15 mouse cellular contexts compared by ENCODE assay signal in genomic region chr17:83830616-83831292, GRCm38 (mm10). TPM values are rescaled to one million over a fixed set of nuclear protein-coding genes. Genes with fewer than 3 reads are reported as not detected.
A peak's percentile ranks its signal among the peaks of the same experiment; 100 is the strongest.
DNase-seq lines count a peak whose midpoint lies in the region; ATAC-seq and TF ChIP-seq lines count a peak whose summit lies in the region.
"Had no signal": no experiment of that assay in that cellular context is flagged by ENCODE, and none has a peak within 500 bp of the region (broad histone marks: within the 10 kb centered on the region; RNA-seq: fewer than 3 reads in every experiment).

No protein-coding gene starts in this region.

- TF ChIP-seq POLR2A in liver, adult 2 months (IDR thresholded peaks at IDR 0.05; ENCODE audit: extremely low read depth, insufficient read depth, low read length): no peak

- H3K4me2 ChIP-seq in liver, embryonic 11.5 days: no peak overlapping the region
- H3K4me2 ChIP-seq: heart, embryonic 12.5 days; hindbrain, embryonic 14.5 days; limb, embryonic 12.5 days had no signal

- H3K27ac ChIP-seq in liver, adult 2 months (replicated peaks; ENCODE audit: insufficient read depth, low read depth, low read length): 0 out of 2 replicates have a peak overlapping the region, but pooled peaks have one; percentile 14
- no peak overlapping the region for H3K27ac ChIP-seq in liver, embryonic 11.5 days (ENCODE audit: low read depth, low read length)
- H3K27ac ChIP-seq in gastrocnemius, adult 2 months: no peak overlapping the region
- no peak overlapping the region for H3K27ac ChIP-seq in layer of hippocampus, adult 2 months
- H3K27ac ChIP-seq: hindbrain, embryonic 14.5 days; limb, embryonic 12.5 days had no signal

- peaks cover 20% of the 10 kb centered on the region for H3K4me1 ChIP-seq in liver, adult 2 months (ENCODE audit: control insufficient read depth, insufficient read depth, low read length)
- H3K4me1 ChIP-seq in liver, embryonic 11.5 days (replicated peaks; ENCODE audit: control insufficient read depth, insufficient read depth, low read length): peaks cover 5% of the 10 kb centered on the region; the same call in 1 of the 2 replicates

- no peaks in the 10 kb centered on the region for H3K27me3 ChIP-seq in liver, adult 2 months (ENCODE audit: control insufficient read depth, insufficient read depth, low read length)
- no peaks in the 10 kb centered on the region for H3K27me3 ChIP-seq in liver, embryonic 11.5 days (replicated peaks; ENCODE audit: control insufficient read depth, insufficient read depth, low read length)
- H3K27me3 ChIP-seq: limb, embryonic 12.5 days had no signal

- TF ChIP-seq CTCF in liver, adult 2 months (IDR thresholded peaks at IDR 0.05; ENCODE audit: low read depth, low read length): no peak
- TF ChIP-seq CTCF in gastrocnemius, adult 2 months (IDR thresholded peaks at IDR 0.05): no peak
- no peak for TF ChIP-seq CTCF in layer of hippocampus, adult 2 months (conservative IDR thresholded peaks at IDR 0.05)

- DNase-seq in liver, adult 2 months (ENCODE audit: extremely low read depth, low read depth, low spot score): no peak
- no peak for DNase-seq in liver, embryonic 11.5 days (ENCODE audit: low spot score)
- peak; percentile 77 to 79 for DNase-seq in B cell, adult 2 months
- DNase-seq in adipocyte (ENCODE audit: low spot score): peak; percentile 66
- no peak for DNase-seq in gastrocnemius, adult 2 months
- no peak for DNase-seq in left cerebral cortex, adult 8-10 months (ENCODE audit: low spot score in 2 of 2)
- DNase-seq in layer of hippocampus, adult 2 months (ENCODE audit: low spot score in 2 of 2): no peak
- DNase-seq: cerebellum, adult 18-20 months; kidney, adult 2 months; right cerebral cortex, postnatal 14 days; thymus, postnatal 25 days had no signal

- H3K4me3 ChIP-seq in liver, adult 2 months (ENCODE audit: insufficient read depth, low read depth, low read length): no peak overlapping the region
- no peak overlapping the region for H3K4me3 ChIP-seq in liver, embryonic 11.5 days (ENCODE audit: low read depth, low read length)
- H3K4me3 ChIP-seq in gastrocnemius, adult 2 months: no peak overlapping the region
- H3K4me3 ChIP-seq in layer of hippocampus, adult 2 months: no peak overlapping the region
- H3K4me3 ChIP-seq: heart, embryonic 12.5 days; limb, embryonic 12.5 days had no signal

- no peaks in the 10 kb centered on the region for H3K9me3 ChIP-seq in liver, embryonic 11.5 days (ENCODE audit: control insufficient read depth, low read length)
- H3K9me3 ChIP-seq: heart, embryonic 12.5 days; limb, embryonic 12.5 days had no signal

- peaks cover 22% of the 10 kb centered on the region; the same call in 1 of the 2 replicates for H3K36me3 ChIP-seq in liver, adult 2 months (ENCODE audit: control insufficient read depth, insufficient read depth, low read length)
- H3K36me3 ChIP-seq in liver, embryonic 11.5 days (ENCODE audit: control insufficient read depth, insufficient read depth, low read length): no peaks in the 10 kb centered on the region
- H3K36me3 ChIP-seq: heart, embryonic 12.5 days; limb, embryonic 12.5 days had no signal

- ATAC-seq in liver, embryonic 11.5 days (replicated peaks; ENCODE audit: low FRiP score): no peak
- ATAC-seq in megakaryocyte progenitor cell, adult 5-6 weeks (replicated peaks; ENCODE audit: poor library complexity): peak; percentile 75

- 92% methylated on average over 4 of the region's 4 CpGs for WGBS in liver, adult 2 months
- WGBS in liver, embryonic 11.5 days: 91% methylated on average over 4 of the region's 4 CpGs

- intact Hi-C loops in gastrocnemius, adult 2 months (cut with DNase I): no loop called here

- H3K9ac ChIP-seq in liver, adult 2 months (ENCODE audit: low read depth, low read length): no peak overlapping the region
- H3K9ac ChIP-seq in liver, embryonic 11.5 days (ENCODE audit: low read depth, low read length): no peak overlapping the region
- H3K9ac ChIP-seq: heart, embryonic 12.5 days; hindbrain, embryonic 14.5 days; limb, embryonic 12.5 days had no signal

- no peaks in the 10 kb centered on the region for H3K79me2 ChIP-seq in liver, adult 2 months (ENCODE audit: control insufficient read depth, insufficient read depth, low read length)

RNA-seq across cellular contexts. Expression of gene Haao, which starts 17.0 kb away (rescaled TPM):
- total RNA-seq in liver, adult 2 months (2014; rRNA removed): 588 and 626 TPM in 2 replicates
- 835 and 840 TPM in 2 replicates for polyA plus RNA-seq in liver, adult 2 months (2012; rRNA removed)
- polyA plus RNA-seq in liver, embryonic 11.5 days (2014; fragmentation: Nextera tagmentation; extraction: Ambion mirVana): 4.3 and 4.8 TPM in 2 replicates
- total RNA-seq in megakaryocyte progenitor cell, adult 5-6 weeks (2015): 21.6 and 34.9 TPM in 2 replicates
- 22.0 and 22.2 TPM in 2 replicates for total RNA-seq in megakaryocyte progenitor cell, adult 5-6 weeks (2017)
- not detected for total RNA-seq in gastrocnemius, adult 2 months (2021)
- under 1 TPM in 3 of 4 experiments, not detected in 1; 0.72 to 0.84 (median 0.78) TPM for total RNA-seq in left cerebral cortex, adult 8-10 months (2022)
- not detected for total RNA-seq in layer of hippocampus, adult 2 months (2021)
- polyA plus RNA-seq: hindbrain, embryonic 14.5 days had no signal

Comparison
In these comparisons a context has a peak if more than half of its experiments do, and no peak if none do; other contexts are left out.
1. DNase-seq: peak in B cell, adult 2 months (2 of 2) and adipocyte (single experiment); none in liver, adult 2 months (single experiment), liver, embryonic 11.5 days (single experiment), gastrocnemius, adult 2 months (single experiment), left cerebral cortex, adult 8-10 months (0 of 2) and layer of hippocampus, adult 2 months (0 of 2).
2. RNA of gene Haao, which starts 17.0 kb away (total RNA-seq): 588 to 626 TPM in liver, adult 2 months; 21.6 to 34.9 TPM in megakaryocyte progenitor cell, adult 5-6 weeks, 0.72 to 0.84 TPM in left cerebral cortex, adult 8-10 months, not detected in layer of hippocampus, adult 2 months and not detected in gastrocnemius, adult 2 months; every median in the first group is over 10 times any median in the second.